8 mouse cellular contexts compared by ENCODE assay signal in the genomic region with DNA sequence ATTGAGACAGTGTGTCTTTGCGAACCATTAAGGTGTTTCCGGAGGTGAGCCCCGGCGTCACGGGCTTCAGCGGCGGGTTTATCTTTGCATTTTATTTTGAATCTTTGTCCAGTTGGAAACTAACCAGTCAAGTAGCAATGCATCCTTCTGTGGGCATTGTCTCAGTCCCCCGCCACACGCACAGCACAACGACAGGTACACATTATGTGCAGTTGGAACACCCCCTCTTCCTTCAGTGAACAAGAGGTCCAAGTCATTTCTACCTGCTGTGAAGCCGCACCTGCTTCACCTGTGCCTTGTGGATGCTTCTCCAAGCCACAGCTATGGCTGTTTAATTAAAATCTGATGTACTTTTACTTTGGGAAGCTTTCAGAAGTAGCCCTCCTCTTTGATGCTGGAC. TPM values are rescaled to one million over a fixed set of nuclear protein-coding genes. Genes with fewer than 3 reads are reported as not detected.
"Had no signal": no experiment of that assay in that cellular context is flagged by ENCODE, and none has a peak within 500 bp of the region (broad histone marks: within the 10 kb centered on the region; RNA-seq: fewer than 3 reads in every experiment).

No protein-coding gene starts in this region.

- H3K4me1 ChIP-seq: liver, embryonic 12.5 days had no signal

- H3K9me3 ChIP-seq: limb, embryonic 15.5 days; liver, embryonic 12.5 days; midbrain, embryonic 10.5 days; midbrain, embryonic 15.5 days; neural tube, embryonic 12.5 days had no signal

- H3K9ac ChIP-seq: limb, embryonic 15.5 days; liver, embryonic 12.5 days; lung, embryonic 14.5 days had no signal

- H3K4me3 ChIP-seq: liver, embryonic 12.5 days had no signal

- H3K36me3 ChIP-seq: limb, embryonic 15.5 days; liver, embryonic 12.5 days; midbrain, embryonic 10.5 days; midbrain, embryonic 15.5 days; neural tube, embryonic 12.5 days had no signal

- H3K27ac ChIP-seq: layer of hippocampus, adult 2 months; limb, embryonic 15.5 days; liver, embryonic 12.5 days; midbrain, embryonic 10.5 days; midbrain, embryonic 15.5 days; neural tube, embryonic 12.5 days had no signal

RNA-seq across cellular contexts. Expression of gene Kcnh1, which starts 0.8 kb away (rescaled TPM):
- polyA plus RNA-seq: liver, embryonic 12.5 days; liver, embryonic 16.5 days had no signal
